Mouse (Mus musculus) forebrain, embryonic 16.5 days (tissue): ENCODE measurements around the gene Rpp25l. TPM values are rescaled to one million over a fixed set of nuclear protein-coding genes. Genes with fewer than 3 reads are reported as not detected.

Experiments
- ATAC-seq: fragments of 200-750 bp; cut with Nextera tagmentation; 2 replicates; pipeline ENCODE4 v1.8.0; 2017; ENCODE audit warnings: mild to moderate bottlenecking, moderate library complexity
- H3K27ac ChIP-seq: fragments of 300-500 bp; sonication (generic); 2 replicates; pipeline ENCODE4 v1.5.1; 2014; ENCODE audit warnings: low read length, control low read depth
- H3K27me3 ChIP-seq: fragments of 300-500 bp; sonication (generic); replicated peaks from 2 replicates; pipeline ENCODE4 v1.6.1; 2014; ENCODE audit warnings: low read length; ENCODE audit not compliant: control insufficient read depth, insufficient read depth
- H3K36me3 ChIP-seq: fragments of 300-500 bp; sonication (generic); 2 replicates; pipeline ENCODE4 v1.6.1; 2014; ENCODE audit not compliant: control insufficient read depth, insufficient read depth
- H3K4me1 ChIP-seq: fragments of 300-500 bp; sonication (generic); replicated peaks from 2 replicates; pipeline ENCODE4 v1.6.1; 2014; ENCODE audit warnings: low read length; ENCODE audit not compliant: control insufficient read depth, insufficient read depth
- H3K4me2 ChIP-seq: fragments of 300-500 bp; sonication (generic); 2 replicates; pipeline ENCODE4 v1.6.1; 2014; ENCODE audit warnings: mild to moderate bottlenecking, low read length, control low read depth
- H3K4me3 ChIP-seq: fragments of 300-500 bp; sonication (generic); replicated peaks from 2 replicates; pipeline ENCODE4 v1.5.1; 2014; ENCODE audit warnings: mild to moderate bottlenecking, low read length, control low read depth
- H3K9ac ChIP-seq: fragments of 300-500 bp; sonication (generic); replicated peaks from 2 replicates; pipeline ENCODE4 v1.6.1; 2014; ENCODE audit warnings: low read depth, low read length, control low read depth
- H3K9me3 ChIP-seq: fragments of 300-500 bp; sonication (generic); 2 replicates; pipeline ENCODE4 v1.6.1; 2016; ENCODE audit warnings: low read length; ENCODE audit not compliant: control insufficient read depth
- WGBS: fragments of 180-500 bp; shearing (Covaris S2); extraction: QIAGEN DNeasy Blood & Tissue Kit; methylation state at CpG from one replicate; pipeline ENCODE4 v1.1.7; 2014; 5-methylcytosine and 5-hydroxymethylcytosine counted together
- polyA plus RNA-seq: library from polyadenylated mRNA; unstranded; fragments of >200 nt; fragmentation: Nextera tagmentation; extraction: Ambion mirVana; gene quantifications from 2 replicates; pipeline ENCODE4 v1.2.1, GENCODE M21; 2015

Rpp25l gene
- polyA plus RNA-seq, 1 experiment from 2014 or later = 60.5 TPM

DNA sequence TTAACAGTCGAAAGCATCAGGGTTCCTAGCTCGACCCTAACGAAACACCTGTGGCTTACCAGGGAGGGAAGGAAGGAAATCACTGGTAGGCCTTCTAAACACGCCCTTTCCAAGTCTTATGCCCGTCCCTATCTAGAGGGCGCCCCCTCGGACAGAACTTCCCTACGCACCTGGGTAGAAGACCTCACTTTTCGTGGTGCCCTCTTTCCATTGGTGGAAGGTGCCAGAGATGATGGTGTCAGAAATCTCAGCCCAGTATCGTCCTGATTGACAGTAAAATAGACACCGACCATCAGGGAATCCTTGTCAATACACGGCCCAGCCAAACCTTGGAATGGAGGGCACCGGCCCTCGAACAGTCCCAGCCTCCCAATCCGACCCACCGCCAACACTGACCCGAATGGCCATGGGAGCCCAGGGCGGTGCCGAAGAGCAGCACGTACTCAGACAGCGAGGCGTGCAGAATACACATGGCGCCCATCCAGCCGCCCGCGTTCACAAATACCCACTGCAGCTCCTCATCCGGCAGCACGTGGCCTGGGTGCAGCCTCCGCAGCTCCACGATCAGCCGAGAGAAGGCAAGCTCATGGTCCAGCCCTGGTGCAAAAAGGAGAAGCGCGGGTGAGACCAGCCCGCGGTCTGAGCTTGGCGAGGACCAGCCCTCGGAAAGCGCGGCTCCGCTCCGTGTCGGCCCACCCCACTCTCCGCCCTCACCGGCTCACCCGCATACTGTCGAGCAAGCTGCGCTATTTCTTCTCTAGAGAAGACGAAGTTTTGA lies 27.2 kb upstream of the Rpp25l start:
- peak; percentile 80 for ATAC-seq
- H3K9me3 ChIP-seq = no peaks in the 10 kb centered on the region
- no peaks in the 10 kb centered on the region; the same call in 1 of the 2 replicates for H3K36me3 ChIP-seq
- H3K27me3 ChIP-seq = 0 out of 2 replicates have a peak, but pooled peaks cover 3% of the 10 kb centered on the region
- H3K27ac ChIP-seq = peak overlapping the region; percentile 80
- peak overlapping the region; percentile 93 for H3K4me2 ChIP-seq
- under 1% methylated on average over 48 of the region's 48 CpGs for WGBS
- peak overlapping the region; percentile 82 for H3K9ac ChIP-seq
- peaks cover 21% of the 10 kb centered on the region for H3K4me1 ChIP-seq
- H3K4me3 ChIP-seq = peak overlapping the region; percentile 82

DNA sequence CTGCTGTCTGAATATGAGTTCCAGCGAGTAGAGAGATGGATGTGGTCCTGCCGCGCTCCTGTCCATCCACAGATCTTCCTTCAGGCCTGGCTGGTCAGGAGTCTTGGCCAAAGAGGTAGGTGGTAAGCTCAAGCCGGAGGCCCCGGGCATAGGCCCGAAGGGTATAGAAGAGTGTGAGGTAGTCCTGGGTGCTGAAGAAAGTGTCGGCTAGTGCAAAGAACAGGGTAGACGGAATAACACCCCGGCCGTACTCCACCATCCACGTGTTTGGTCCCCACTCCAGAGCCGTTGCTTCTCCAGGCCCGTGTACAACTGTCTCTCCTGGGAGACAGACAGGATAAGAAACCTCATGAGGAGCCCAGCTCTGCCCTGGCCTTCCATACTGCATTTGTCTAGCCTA lies 25.9 kb upstream of the Rpp25l start:
- Histone ChIP-seq H3K27ac (no peak overlapping the region), H3K36me3 (no peaks in the 10 kb centered on the region; the same call in 1 of the 2 replicates), H3K4me3 (no peak overlapping the region), H3K27me3 (no peaks in the 10 kb centered on the region), H3K4me1 (peaks cover 21% of the 10 kb centered on the region), H3K4me2 (no peak overlapping the region), H3K9me3 (0 out of 2 replicates have a peak, but pooled peaks cover 2% of the 10 kb centered on the region), H3K9ac (no peak overlapping the region)
- ATAC-seq = no peak
- WGBS = 96% methylated on average over 13 of the region's 13 CpGs

DNA sequence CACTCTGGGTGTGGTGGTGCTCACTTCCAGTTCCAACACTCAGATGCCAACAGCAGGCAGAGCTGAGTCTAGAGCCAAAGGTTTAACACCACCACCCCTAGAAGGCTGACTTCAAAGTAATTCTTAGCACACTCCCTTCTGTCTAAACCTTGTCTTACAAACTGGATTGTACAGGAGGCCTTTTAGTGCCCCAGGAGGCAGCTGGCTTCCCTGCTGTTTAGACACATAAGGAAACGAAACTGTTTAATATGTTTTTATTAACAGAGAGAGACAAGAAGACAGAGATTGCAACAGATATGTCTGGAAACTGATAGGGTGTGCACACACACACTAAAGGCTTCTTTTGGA lies 24.9 kb upstream of the Rpp25l start:
- H3K9me3 ChIP-seq = 0 out of 2 replicates have a peak, but pooled peaks cover 2% of the 10 kb centered on the region
- H3K4me3 ChIP-seq = no peak overlapping the region
- WGBS = 69% methylated on average over 1 of the region's 1 CpGs
- H3K27ac ChIP-seq = no peak overlapping the region
- H3K27me3 ChIP-seq = no peaks in the 10 kb centered on the region
- no peak overlapping the region for H3K4me2 ChIP-seq
- no peaks in the 10 kb centered on the region; the same call in 1 of the 2 replicates for H3K36me3 ChIP-seq
- peaks cover 21% of the 10 kb centered on the region for H3K4me1 ChIP-seq
- no peak overlapping the region for H3K9ac ChIP-seq
- ATAC-seq = no peak

DNA sequence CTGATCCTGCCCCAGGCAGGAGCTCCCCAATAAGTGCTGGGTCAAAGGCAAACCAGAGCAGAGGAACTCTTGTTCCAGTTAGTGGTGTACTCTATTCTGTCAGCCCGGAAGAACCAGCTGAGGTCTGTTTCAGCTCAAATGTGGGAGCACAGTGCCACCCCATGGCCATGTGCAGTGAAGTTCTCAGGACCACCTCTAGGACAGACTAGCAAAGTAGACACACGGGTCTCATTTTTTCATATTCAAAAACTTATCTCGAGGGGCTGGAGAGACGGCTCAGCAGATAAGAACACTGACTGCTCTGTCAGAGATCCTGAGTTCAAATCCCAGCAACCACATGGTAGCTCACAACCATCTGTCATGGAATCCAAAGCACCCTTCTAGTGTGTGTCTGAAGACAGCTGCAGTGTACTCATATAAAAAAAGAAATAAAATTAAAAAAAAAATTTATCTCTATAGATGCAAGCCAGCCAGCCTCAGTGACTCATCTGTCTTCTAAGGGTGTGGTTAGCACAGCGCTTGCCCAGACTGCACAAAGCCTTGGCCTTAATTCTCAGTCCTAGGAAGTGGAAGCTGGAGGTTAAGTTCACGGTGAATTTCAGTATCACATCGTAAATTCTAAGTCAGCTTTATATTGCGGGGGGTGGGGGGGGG lies 24.4 kb upstream of the Rpp25l start:
- WGBS = 42% methylated on average over 8 of the region's 8 CpGs
- Histone ChIP-seq H3K9ac (no peak overlapping the region), H3K36me3 (no peaks in the 10 kb centered on the region; the same call in 1 of the 2 replicates), H3K27ac (no peak overlapping the region), H3K4me1 (peaks cover 21% of the 10 kb centered on the region), H3K27me3 (peaks cover 4% of the 10 kb centered on the region), H3K4me2 (no peak overlapping the region), H3K4me3 (no peak overlapping the region), H3K9me3 (0 out of 2 replicates have a peak, but pooled peaks cover 2% of the 10 kb centered on the region)
- ATAC-seq = peak; percentile 57

DNA sequence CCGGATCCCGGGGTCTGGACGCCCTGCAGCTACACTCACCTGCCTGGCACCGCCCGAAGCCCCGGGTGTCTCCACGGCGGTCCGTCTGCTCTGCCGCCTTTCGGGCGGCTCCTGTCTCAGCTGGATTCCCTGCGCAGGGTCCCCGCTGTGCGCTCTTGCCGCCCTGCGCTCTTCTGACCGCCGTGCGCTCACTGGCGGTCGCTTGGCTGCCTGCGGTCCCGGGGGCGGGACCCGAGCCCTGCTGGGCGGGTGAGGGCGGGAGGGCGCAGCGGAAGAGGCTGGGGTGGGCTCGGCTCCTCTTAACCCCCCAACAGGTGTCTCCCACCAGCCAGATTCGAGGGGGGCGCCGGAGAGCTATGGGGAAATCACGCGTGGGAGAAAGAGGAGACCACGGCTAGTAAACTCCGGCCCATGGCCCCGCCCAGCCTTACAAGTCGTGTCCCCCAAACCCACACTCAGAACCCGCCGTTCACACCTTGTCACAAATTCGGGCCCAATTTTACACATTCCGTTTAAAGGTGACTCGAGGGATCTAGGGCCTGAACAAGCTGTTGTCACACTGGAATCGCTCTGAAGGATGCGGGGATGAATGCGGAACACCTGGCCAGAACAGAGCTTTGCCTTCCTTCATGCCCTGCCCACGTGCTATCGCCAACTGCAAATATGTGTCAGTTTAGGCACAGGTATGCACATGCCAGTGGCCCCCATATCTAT lies 17.9 kb upstream of the Rpp25l start, which contains the start of gene Arid3c:
TSS of gene Arid3c (minus strand) at position 91 of the 714 bp plus-strand sequence.
- H3K27me3 ChIP-seq = peaks cover 37% of the 10 kb centered on the region
- H3K27ac ChIP-seq = no peak within 1 kb of the TSS

DNA sequence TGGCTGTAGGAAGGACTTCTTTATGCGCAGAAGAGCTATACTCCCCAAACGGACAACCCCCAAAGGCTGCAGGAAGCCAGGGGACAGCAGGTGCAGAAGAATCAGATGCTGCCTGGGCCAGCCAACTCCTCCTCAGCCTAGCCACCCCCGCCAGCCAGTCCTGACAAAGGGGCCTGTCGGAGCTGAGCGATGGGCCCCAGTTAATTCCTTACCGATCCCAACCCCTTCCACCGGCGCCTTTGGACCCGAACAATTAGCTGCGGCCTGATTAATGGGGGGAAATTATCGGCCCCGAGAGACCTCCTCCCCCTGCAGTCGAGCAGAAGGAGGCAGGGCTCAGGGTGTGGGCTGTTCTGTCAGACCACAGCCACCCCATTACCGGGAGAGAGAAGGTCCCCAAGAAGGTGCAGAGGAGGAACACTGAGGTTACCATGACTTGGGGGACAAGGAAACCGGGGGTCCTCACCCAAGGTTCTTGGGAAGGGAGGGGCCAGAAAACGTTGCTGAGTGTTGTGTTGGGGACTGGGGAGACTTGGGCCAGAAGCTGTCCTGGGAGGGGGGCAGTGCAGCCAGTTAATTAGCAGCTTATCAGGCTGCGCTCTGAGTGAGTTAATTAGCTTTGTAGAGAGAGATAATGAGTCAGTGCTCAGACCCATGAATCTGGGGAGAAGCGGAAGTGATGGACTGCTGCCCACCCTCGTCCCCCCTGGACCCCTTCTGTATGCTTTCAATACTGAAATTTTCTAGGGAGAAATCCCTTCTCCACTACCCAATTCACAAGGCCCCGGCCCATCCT lies 13.7 kb upstream of the Rpp25l start:
- peak overlapping the region; percentile 24; the same call in 1 of the 2 replicates for H3K9ac ChIP-seq
- H3K4me2 ChIP-seq = 0 out of 2 replicates have a peak overlapping the region, but pooled peaks have one; percentile 4
- peaks cover 31% of the 10 kb centered on the region for H3K4me1 ChIP-seq
- no peaks in the 10 kb centered on the region for H3K9me3 ChIP-seq
- WGBS = 2% methylated on average over 20 of the region's 20 CpGs
- H3K36me3 ChIP-seq = no peaks in the 10 kb centered on the region
- H3K4me3 ChIP-seq = no peak overlapping the region
- ATAC-seq = no peak
- H3K27me3 ChIP-seq = peaks cover 44% of the 10 kb centered on the region
- no peak overlapping the region for H3K27ac ChIP-seq

More for the DNA sequence above, 17.9 kb upstream of the Rpp25l start, which contains the start of gene Arid3c:
- Histone ChIP-seq H3K36me3 (no peaks in the 10 kb centered on the region), H3K9me3 (0 out of 2 replicates have a peak, but pooled peaks cover 2% of the 10 kb centered on the region), H3K4me1 (peaks cover 17% of the 10 kb centered on the region), H3K9ac (peak within 1 kb of the TSS; percentile 40), H3K4me2 (peak within 1 kb of the TSS; percentile 63), H3K4me3 (peak within 1 kb of the TSS; percentile 39)
- WGBS = 1% methylated on average over 50 of the region's 50 CpGs
- ATAC-seq = peak; percentile 35

DNA sequence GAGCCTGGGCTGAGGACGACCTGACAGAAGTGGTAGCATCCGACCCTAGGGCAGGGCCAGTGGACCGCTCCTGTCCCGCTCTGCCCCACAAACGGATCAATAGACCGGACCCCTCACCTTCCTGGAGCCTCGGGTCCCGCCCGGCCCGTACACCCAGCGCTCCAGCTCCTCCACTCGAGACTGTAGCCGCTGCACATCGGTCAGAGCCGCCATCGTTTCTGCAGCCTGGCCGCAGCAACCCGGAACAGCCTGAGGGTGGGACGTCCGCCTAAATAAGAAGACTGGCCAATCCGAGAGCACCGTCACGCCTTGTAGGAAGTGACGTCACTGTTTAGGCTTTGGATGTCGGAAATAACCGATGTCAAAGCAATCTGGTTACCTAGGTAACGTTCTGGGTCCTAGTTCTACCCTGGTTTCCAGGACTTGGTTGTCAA lies 9.6 kb upstream of the Rpp25l start, which contains the start of gene Dctn3:
TSS of gene Dctn3 (minus strand) at position 253 of the 434 bp plus-strand sequence.
- WGBS = 0% methylated on average over 27 of the region's 27 CpGs
- Histone ChIP-seq H3K4me3 (peak within 1 kb of the TSS; percentile 89), H3K9me3 (no peaks in the 10 kb centered on the region), H3K4me1 (peaks cover 29% of the 10 kb centered on the region), H3K36me3 (peaks cover 7% of the 10 kb centered on the region), H3K9ac (peak within 1 kb of the TSS; percentile 93), H3K27me3 (peaks cover 17% of the 10 kb centered on the region), H3K27ac (peak within 1 kb of the TSS; percentile 21; the same call in 1 of the 2 replicates), H3K4me2 (peak within 1 kb of the TSS; percentile 74)
- peak; percentile 98 for ATAC-seq

DNA sequence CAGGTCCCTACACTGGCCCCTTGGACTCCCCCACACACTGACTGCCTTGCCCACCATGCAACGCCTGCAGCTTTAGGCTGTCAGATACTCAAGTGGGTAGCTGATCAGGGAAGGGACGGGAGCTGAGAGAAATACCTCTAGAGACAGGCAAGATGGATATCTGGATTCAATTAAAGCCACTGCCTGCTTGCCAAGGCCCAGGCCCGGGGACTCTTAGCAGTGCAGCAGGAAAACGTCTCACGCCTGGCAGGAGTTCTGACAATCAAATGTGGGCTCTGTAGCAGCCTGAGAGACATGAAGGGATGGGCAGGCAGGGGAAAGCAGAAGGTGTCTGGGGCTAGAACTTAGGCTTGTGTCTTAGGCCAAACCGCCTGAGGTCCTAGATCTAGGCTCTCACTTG lies 3.5 kb upstream of the Rpp25l start:
- no peak for ATAC-seq
- H3K9ac ChIP-seq = no peak overlapping the region
- 70% methylated on average over 6 of the region's 6 CpGs for WGBS
- H3K9me3 ChIP-seq = no peaks in the 10 kb centered on the region
- peaks cover 10% of the 10 kb centered on the region for H3K36me3 ChIP-seq
- no peak overlapping the region for H3K4me2 ChIP-seq
- no peaks in the 10 kb centered on the region for H3K27me3 ChIP-seq
- no peak overlapping the region for H3K27ac ChIP-seq
- peaks cover 27% of the 10 kb centered on the region for H3K4me1 ChIP-seq
- H3K4me3 ChIP-seq = no peak overlapping the region
